In genomic region chr13:77324101-77324500, GRCm38 (mm10) we compare ENCODE assay signal across 27 mouse cellular contexts.
DNase-seq lines count a peak whose midpoint lies in the region; ATAC-seq lines count a peak whose summit lies in the region.
"Had no signal": no experiment of that assay in that cellular context is flagged by ENCODE, and none has a peak within 500 bp of the region (broad histone marks: within the 10 kb centered on the region; RNA-seq: fewer than 3 reads in every experiment).

No protein-coding gene starts in this region.

- no peak overlapping the region for H3K27ac ChIP-seq in hindbrain, embryonic 13.5 days
- H3K27ac ChIP-seq in hindbrain, embryonic 11.5 days (ENCODE audit: low read depth, low read length): no peak overlapping the region
- H3K27ac ChIP-seq in neural tube, embryonic 13.5 days (replicated peaks): no peak overlapping the region
- no peak overlapping the region for H3K27ac ChIP-seq in neural tube, embryonic 15.5 days (replicated peaks)
- H3K27ac ChIP-seq in limb, embryonic 13.5 days: no peak overlapping the region
- H3K27ac ChIP-seq: embryonic facial prominence, embryonic 12.5 days; embryonic facial prominence, embryonic 15.5 days; heart, embryonic 15.5 days; hindbrain, embryonic 10.5 days; hindbrain, embryonic 15.5 days; intestine, embryonic 15.5 days had no signal

- H3K4me1 ChIP-seq in hindbrain, embryonic 13.5 days (replicated peaks): no peaks in the 10 kb centered on the region
- no peaks in the 10 kb centered on the region for H3K4me1 ChIP-seq in hindbrain, embryonic 11.5 days (replicated peaks; ENCODE audit: control insufficient read depth, insufficient read depth, low read length)
- H3K4me1 ChIP-seq in neural tube, embryonic 13.5 days (replicated peaks): 0 out of 2 replicates have a peak, but pooled peaks cover 10% of the 10 kb centered on the region
- 0 out of 2 replicates have a peak, but pooled peaks cover 3% of the 10 kb centered on the region for H3K4me1 ChIP-seq in neural tube, embryonic 15.5 days
- peaks cover 18% of the 10 kb centered on the region for H3K4me1 ChIP-seq in limb, embryonic 13.5 days
- H3K4me1 ChIP-seq: embryonic facial prominence, embryonic 15.5 days; heart, embryonic 12.5 days; heart, embryonic 15.5 days; hindbrain, embryonic 15.5 days; intestine, embryonic 15.5 days had no signal

- no peak for DNase-seq in hindbrain, embryonic 11.5 days (ENCODE audit: low spot score)
- DNase-seq in Muller cell, postnatal 12 days (ENCODE audit: inconsistent ontology term): no peak
- DNase-seq in cerebellum, postnatal 25 days: no peak
- DNase-seq: adrenal gland, adult 8-10 months; adrenal gland, postnatal 25 days; cerebellum, adult 11-12 months; cerebellum, adult 8-10 months; cerebellum, postnatal 10 days; forebrain, postnatal 0 days; gastrocnemius, postnatal 25 days; heart, adult 18-20 months; heart, postnatal 10 days; heart, postnatal 36 days had no signal

- no peak overlapping the region for H3K9ac ChIP-seq in hindbrain, embryonic 13.5 days
- H3K9ac ChIP-seq in hindbrain, embryonic 11.5 days (ENCODE audit: low read depth, low read length): no peak overlapping the region
- H3K9ac ChIP-seq in neural tube, embryonic 13.5 days: no peak overlapping the region
- no peak overlapping the region for H3K9ac ChIP-seq in neural tube, embryonic 15.5 days (replicated peaks)
- H3K9ac ChIP-seq in limb, embryonic 13.5 days: no peak overlapping the region
- H3K9ac ChIP-seq: embryonic facial prominence, embryonic 12.5 days; embryonic facial prominence, embryonic 15.5 days; forebrain, postnatal 0 days; heart, embryonic 12.5 days; heart, embryonic 15.5 days; hindbrain, embryonic 15.5 days; intestine, embryonic 15.5 days had no signal

- H3K27me3 ChIP-seq in hindbrain, embryonic 13.5 days: no peaks in the 10 kb centered on the region
- H3K27me3 ChIP-seq in hindbrain, embryonic 11.5 days (ENCODE audit: control insufficient read depth, insufficient read depth, low read length): no peaks in the 10 kb centered on the region
- H3K27me3 ChIP-seq in neural tube, embryonic 13.5 days: no peaks in the 10 kb centered on the region
- H3K27me3 ChIP-seq in neural tube, embryonic 15.5 days (replicated peaks): no peaks in the 10 kb centered on the region
- no peaks in the 10 kb centered on the region for H3K27me3 ChIP-seq in limb, embryonic 13.5 days
- H3K27me3 ChIP-seq: embryonic facial prominence, embryonic 12.5 days; embryonic facial prominence, embryonic 15.5 days; heart, embryonic 12.5 days; heart, embryonic 15.5 days; hindbrain, embryonic 15.5 days; intestine, embryonic 15.5 days had no signal

- 0 out of 2 replicates have a peak, but pooled peaks have one; percentile 33 for ATAC-seq in hindbrain, embryonic 13.5 days (ENCODE audit: low FRiP score)
- ATAC-seq in hindbrain, embryonic 11.5 days (ENCODE audit: low FRiP score): no peak
- peak; percentile 50; the same call in 1 of the 2 replicates for ATAC-seq in neural tube, embryonic 13.5 days (ENCODE audit: low read depth)
- no peak for ATAC-seq in neural tube, embryonic 15.5 days (ENCODE audit: low FRiP score)
- peak; percentile 41; the same call in 1 of the 2 replicates for ATAC-seq in limb, embryonic 13.5 days (ENCODE audit: low FRiP score, low read depth)
- ATAC-seq: activated CD4-positive, CD25-positive, alpha-beta regulatory T cell, adult 4 months; CD4-positive, CD25-positive, alpha-beta regulatory T cell, adult 4 months; forebrain, embryonic 14.5 days; forebrain, postnatal 0 days; intestine, embryonic 15.5 days had no signal

- no peaks in the 10 kb centered on the region for H3K36me3 ChIP-seq in hindbrain, embryonic 13.5 days
- H3K36me3 ChIP-seq in hindbrain, embryonic 11.5 days (ENCODE audit: control insufficient read depth, insufficient read depth, low read length): no peaks in the 10 kb centered on the region
- no peaks in the 10 kb centered on the region for H3K36me3 ChIP-seq in neural tube, embryonic 13.5 days
- H3K36me3 ChIP-seq in neural tube, embryonic 15.5 days: no peaks in the 10 kb centered on the region
- H3K36me3 ChIP-seq in limb, embryonic 13.5 days: no peaks in the 10 kb centered on the region
- H3K36me3 ChIP-seq: embryonic facial prominence, embryonic 12.5 days; embryonic facial prominence, embryonic 15.5 days; heart, embryonic 12.5 days; heart, embryonic 15.5 days; hindbrain, embryonic 10.5 days; hindbrain, embryonic 15.5 days; intestine, embryonic 15.5 days had no signal

- 60% methylated on average over 1 of the region's 1 CpGs for whole genome bisulfite sequencing in hindbrain, embryonic 13.5 days
- WGBS in hindbrain, embryonic 11.5 days: 64% methylated on average over 1 of the region's 1 CpGs
- 29% methylated on average over 1 of the region's 1 CpGs for WGBS in neural tube, embryonic 13.5 days
- WGBS in neural tube, embryonic 15.5 days: 32% methylated on average over 1 of the region's 1 CpGs
- 13% methylated on average over 1 of the region's 1 CpGs for WGBS in limb, embryonic 13.5 days

- no peaks in the 10 kb centered on the region for H3K9me3 ChIP-seq in hindbrain, embryonic 13.5 days
- H3K9me3 ChIP-seq in hindbrain, embryonic 11.5 days (ENCODE audit: control insufficient read depth, low read length): no peaks in the 10 kb centered on the region
- H3K9me3 ChIP-seq in neural tube, embryonic 13.5 days: no peaks in the 10 kb centered on the region
- H3K9me3 ChIP-seq in neural tube, embryonic 15.5 days (replicated peaks): no peaks in the 10 kb centered on the region
- H3K9me3 ChIP-seq in limb, embryonic 13.5 days: no peaks in the 10 kb centered on the region
- H3K9me3 ChIP-seq: embryonic facial prominence, embryonic 12.5 days; embryonic facial prominence, embryonic 15.5 days; heart, embryonic 12.5 days; heart, embryonic 15.5 days; hindbrain, embryonic 10.5 days; hindbrain, embryonic 15.5 days; intestine, embryonic 15.5 days had no signal

- no peak overlapping the region for H3K4me2 ChIP-seq in hindbrain, embryonic 13.5 days
- H3K4me2 ChIP-seq in hindbrain, embryonic 11.5 days (replicated peaks; ENCODE audit: low read depth, low read length): no peak overlapping the region
- H3K4me2 ChIP-seq in neural tube, embryonic 13.5 days: no peak overlapping the region
- H3K4me2 ChIP-seq in neural tube, embryonic 15.5 days: no peak overlapping the region
- no peak overlapping the region for H3K4me2 ChIP-seq in limb, embryonic 13.5 days (replicated peaks)
- H3K4me2 ChIP-seq: embryonic facial prominence, embryonic 12.5 days; embryonic facial prominence, embryonic 15.5 days; heart, embryonic 12.5 days; heart, embryonic 15.5 days; hindbrain, embryonic 15.5 days; intestine, embryonic 15.5 days had no signal

- no peak overlapping the region for H3K4me3 ChIP-seq in hindbrain, embryonic 13.5 days
- no peak overlapping the region for H3K4me3 ChIP-seq in hindbrain, embryonic 11.5 days (ENCODE audit: low read depth, low read length)
- H3K4me3 ChIP-seq in neural tube, embryonic 13.5 days: no peak overlapping the region
- H3K4me3 ChIP-seq in neural tube, embryonic 15.5 days (replicated peaks): no peak overlapping the region
- H3K4me3 ChIP-seq in limb, embryonic 13.5 days: no peak overlapping the region
- H3K4me3 ChIP-seq: embryonic facial prominence, embryonic 12.5 days; embryonic facial prominence, embryonic 15.5 days; heart, embryonic 12.5 days; heart, embryonic 15.5 days; hindbrain, embryonic 10.5 days; hindbrain, embryonic 15.5 days; intestine, embryonic 15.5 days had no signal

Comparison
In these comparisons a context has a peak if more than half of its experiments do, and no peak if none do; other contexts are left out.
1. ATAC-seq: peak in hindbrain, embryonic 13.5 days (single experiment), neural tube, embryonic 13.5 days (single experiment) and limb, embryonic 13.5 days (single experiment); none in hindbrain, embryonic 11.5 days (single experiment) and neural tube, embryonic 15.5 days (single experiment).